Mouse (Mus musculus): ENCODE measurements around the gene Gm11492. TPM values are rescaled to one million over a fixed set of nuclear protein-coding genes. Genes with fewer than 3 reads are reported as not detected.

Gm11492 gene
- total RNA-seq, 2 experiments from 2014 or later, result not detected

GRCm38 (mm10) chr11:87578249-87578962 lies 12.0 kb downstream of the Gm11492 start:
- peak; percentile 91 for ATAC-seq (replicated peaks; ENCODE audit: poor library complexity, severe bottlenecking)

GRCm38 (mm10) chr11:87578963-87579601 lies 12.6 kb downstream of the Gm11492 start:
- ATAC-seq (replicated peaks; ENCODE audit: poor library complexity, severe bottlenecking), result 0 out of 2 replicates have a peak, but pooled peaks have one; percentile 14

GRCm38 (mm10) chr11:87579713-87580112 lies 13.3 kb downstream of the Gm11492 start:
- ATAC-seq (replicated peaks; ENCODE audit: poor library complexity, severe bottlenecking), result no peak

GRCm38 (mm10) chr11:87580543-87581085 lies 14.2 kb downstream of the Gm11492 start:
- no peak for ATAC-seq (replicated peaks; ENCODE audit: poor library complexity, severe bottlenecking)

- no peak for ATAC-seq (replicated peaks; ENCODE audit: poor library complexity, severe bottlenecking)
Observed at GRCm38 (mm10) chr11:87581161-87581865, 14.9 kb downstream of the Gm11492 start.

GRCm38 (mm10) chr11:87581933-87582710 lies 15.7 kb downstream of the Gm11492 start:
- ATAC-seq (replicated peaks; ENCODE audit: poor library complexity, severe bottlenecking), result no peak

- peak; percentile 64 for ATAC-seq (replicated peaks; ENCODE audit: poor library complexity, severe bottlenecking)
Observed at GRCm38 (mm10) chr11:87583291-87584034, 17.0 kb downstream of the Gm11492 start.

- ATAC-seq (replicated peaks; ENCODE audit: poor library complexity, severe bottlenecking), result no peak
Observed at GRCm38 (mm10) chr11:87584711-87585505, 18.5 kb downstream of the Gm11492 start.

- ATAC-seq (replicated peaks; ENCODE audit: poor library complexity, severe bottlenecking), result no peak
Observed at GRCm38 (mm10) chr11:87587211-87587874, 20.9 kb downstream of the Gm11492 start.

GRCm38 (mm10) chr11:87589605-87590004 lies 23.2 kb downstream of the Gm11492 start:
- no peak for ATAC-seq (replicated peaks; ENCODE audit: poor library complexity, severe bottlenecking)

GRCm38 (mm10) chr11:87590841-87591525 lies 24.5 kb downstream of the Gm11492 start:
- no peak for ATAC-seq (replicated peaks; ENCODE audit: poor library complexity, severe bottlenecking)

GRCm38 (mm10) chr11:87591526-87592353 lies 25.3 kb downstream of the Gm11492 start, which contains the start of gene Mtmr4:
TSS of gene Mtmr4 (plus strand) at chr11:87592162.
- ATAC-seq (replicated peaks; ENCODE audit: poor library complexity, severe bottlenecking), result peak; percentile 84

GRCm38 (mm10) chr11:87592354-87592695 lies 25.9 kb downstream of the Gm11492 start:
- ATAC-seq (replicated peaks; ENCODE audit: poor library complexity, severe bottlenecking), result no peak

GRCm38 (mm10) chr11:87592713-87593598 lies 26.5 kb downstream of the Gm11492 start:
- ATAC-seq (replicated peaks; ENCODE audit: poor library complexity, severe bottlenecking), result no peak

- peak; percentile 26 for ATAC-seq (replicated peaks; ENCODE audit: poor library complexity, severe bottlenecking)
Observed at GRCm38 (mm10) chr11:87595327-87595841, 28.9 kb downstream of the Gm11492 start.

- no peak for ATAC-seq (replicated peaks; ENCODE audit: poor library complexity, severe bottlenecking)
Observed at GRCm38 (mm10) chr11:87595976-87596375, 29.5 kb downstream of the Gm11492 start.

Data from granulocyte monocyte progenitor cell, adult 5-6 weeks (primary cell).